Mouse (Mus musculus) thymus, adult 18-20 months (tissue): ENCODE data around the gene Slc22a12.

Experiments
- DNase-seq, 2 experiments: peaks; one replicate each; pipeline ENCODE4 v3.0.0; 2022; ENCODE audit warnings: mixed read lengths in 2 of 2

Slc22a12 gene

DNA sequence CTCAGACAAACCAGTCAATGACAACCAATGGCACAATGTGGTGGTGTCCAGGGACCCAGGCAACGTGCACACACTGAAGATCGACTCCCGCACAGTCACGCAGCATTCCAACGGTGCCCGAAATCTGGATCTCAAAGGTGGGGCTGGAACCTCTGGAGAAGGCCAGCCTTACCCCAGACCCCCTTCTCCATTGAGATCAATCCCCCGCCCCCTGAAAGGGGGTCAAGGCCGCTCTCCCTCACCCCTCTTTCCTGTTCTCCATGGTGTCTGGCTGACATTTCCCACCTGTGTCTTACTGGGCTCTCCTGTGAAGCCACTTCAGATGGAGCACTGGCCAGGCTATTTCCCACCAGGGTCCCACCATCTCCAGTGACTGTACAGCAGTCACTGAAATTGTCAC lies 51.3 kb downstream of the Slc22a12 start:
- no peak for DNase-seq

DNA sequence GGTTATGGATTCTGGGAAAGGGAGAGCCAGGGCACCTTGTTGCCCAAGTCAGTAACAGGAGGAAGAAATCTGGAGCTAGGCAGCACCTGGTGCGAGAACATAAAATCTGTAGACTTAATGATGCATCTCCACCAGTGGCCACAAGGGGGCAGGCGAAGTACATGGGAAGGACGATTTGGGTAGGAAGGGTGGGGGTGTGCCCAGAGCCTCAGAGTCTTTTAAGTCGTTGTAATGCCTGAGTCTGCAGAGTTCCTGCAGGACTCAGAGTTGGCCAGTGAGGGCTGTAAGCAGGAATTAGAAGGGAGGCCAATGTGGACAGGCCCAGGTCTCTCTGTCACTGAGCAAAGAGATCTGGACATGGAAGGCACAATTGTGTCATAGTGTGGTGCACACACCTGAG lies 53.8 kb downstream of the Slc22a12 start:
- peak; percentile 51 to 54 for DNase-seq
